Mouse (Mus musculus) T-helper 1 cell (primary cell): Measurements from ENCODE around the gene Rtn4rl1.
"Not testable (repeated sequence)": the region's sequence is repeated elsewhere in the genome, so short reads cannot be mapped to it uniquely, and the experiment has no call there.

Experiments used
- in situ Hi-C: fragments of 300-600 bp; cut with MboI, MseI; formaldehyde crosslinking; loops from one replicate; pipeline ENCODE4 v1.15.1; 2025; ENCODE audit warnings: high pct_unique_total_duplicates

Rtn4rl1 gene

DNA sequence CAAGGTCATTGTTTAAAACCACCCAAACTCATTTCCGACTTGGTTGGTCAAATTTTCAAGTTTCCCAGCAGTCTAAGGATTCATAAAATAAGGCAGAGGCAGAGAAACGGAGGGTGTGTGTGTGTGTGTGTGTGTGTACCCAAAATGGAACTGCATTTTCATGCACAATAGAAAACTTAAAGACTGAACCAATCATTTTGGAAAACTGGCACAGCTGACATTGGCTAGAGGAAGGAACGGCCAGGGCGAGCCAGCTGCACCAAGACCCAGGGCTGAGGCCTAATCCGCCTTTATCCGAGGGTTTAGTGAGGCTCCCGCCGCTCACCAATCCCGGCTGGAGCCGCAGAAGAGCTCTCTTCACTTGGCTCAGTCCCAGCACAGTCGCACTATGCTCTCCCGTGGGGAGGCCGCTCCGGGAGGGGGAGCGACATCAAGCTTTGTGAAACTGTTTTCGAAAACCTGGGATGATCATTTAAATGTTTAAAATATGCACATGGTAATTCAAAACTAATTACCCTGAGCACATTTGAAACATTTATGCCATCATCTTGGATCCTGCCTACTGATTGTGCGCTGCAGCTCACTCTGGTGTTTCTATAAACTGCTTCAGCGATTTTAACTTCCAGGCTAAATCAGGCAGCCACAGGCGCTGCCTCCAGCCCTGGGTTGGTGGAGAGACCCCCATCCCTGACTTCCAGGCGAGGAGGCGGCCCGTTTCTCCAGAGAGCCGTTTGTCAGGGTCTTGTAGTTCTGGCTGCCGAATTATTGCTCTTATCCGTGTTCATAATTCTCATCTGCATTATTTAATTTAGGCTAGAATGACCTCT is 98.0 kb downstream of the Rtn4rl1 start:
- in situ Hi-C loops: no loop called here

DNA sequence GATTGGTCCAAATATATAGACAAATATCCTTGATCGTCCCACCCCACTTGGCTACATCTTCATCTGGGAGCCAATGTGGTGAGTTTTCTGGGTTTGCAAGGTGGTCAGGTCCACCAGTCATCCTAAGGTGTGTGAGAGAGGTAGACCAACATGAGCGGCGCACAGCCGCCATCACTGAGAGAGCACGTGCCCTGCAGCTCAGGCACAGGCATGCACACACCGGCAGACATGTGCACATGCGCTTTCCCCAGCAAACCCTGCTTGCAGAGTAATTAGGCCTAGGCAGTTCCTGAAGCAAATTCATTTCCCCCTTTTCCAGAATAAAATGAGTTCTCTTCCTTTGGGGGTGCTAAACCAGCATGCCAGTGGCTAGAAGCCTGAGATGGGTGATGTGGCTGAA is 98.7 kb downstream of the Rtn4rl1 start:
- in situ Hi-C loops: no loop called here

DNA sequence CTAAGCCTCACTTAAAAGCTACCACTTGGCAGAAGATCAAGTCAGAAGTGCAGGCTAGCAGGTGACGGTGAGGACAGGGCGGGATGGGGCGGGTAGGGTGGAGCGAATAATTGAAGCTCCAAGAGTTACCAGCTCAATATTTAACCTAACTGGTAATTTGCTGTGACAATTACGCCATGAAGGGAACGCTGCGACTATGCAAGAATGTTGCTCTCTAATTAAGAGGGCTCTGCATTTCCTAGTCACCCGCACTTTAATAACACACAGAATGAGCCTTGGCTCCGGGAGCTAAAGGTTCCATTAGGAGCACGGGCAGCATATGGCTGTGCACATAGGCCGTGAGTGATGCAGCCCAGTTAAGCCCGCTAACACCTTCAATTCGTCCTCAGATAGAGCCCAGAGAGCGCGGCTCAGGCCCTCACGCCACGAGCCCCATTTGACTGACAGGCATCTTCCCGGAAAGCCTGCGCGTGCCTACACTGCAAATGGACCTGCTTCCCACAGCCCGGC is 100.3 kb downstream of the Rtn4rl1 start:
- in situ Hi-C loops: no loop called here

DNA sequence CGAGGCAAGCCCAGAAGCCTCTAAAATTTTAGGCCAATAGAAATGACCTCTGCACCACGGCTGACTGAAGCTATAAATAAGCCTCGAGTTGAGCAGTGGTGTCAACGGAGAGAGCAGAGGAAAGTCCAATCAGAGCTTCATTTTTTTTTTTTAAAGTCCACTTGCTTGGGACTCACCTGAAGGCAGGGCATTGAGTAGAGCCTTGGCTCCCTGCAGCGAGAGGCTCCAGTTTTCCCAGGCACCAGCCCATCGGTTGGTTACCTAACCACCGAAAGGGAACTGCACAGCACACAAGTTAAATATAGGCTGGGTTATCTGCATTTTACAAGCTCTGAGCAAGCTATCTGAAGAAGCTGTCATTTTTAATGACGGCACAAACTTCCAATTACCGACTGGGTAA is 101.3 kb downstream of the Rtn4rl1 start:
- in situ Hi-C loops: no loop called here

DNA sequence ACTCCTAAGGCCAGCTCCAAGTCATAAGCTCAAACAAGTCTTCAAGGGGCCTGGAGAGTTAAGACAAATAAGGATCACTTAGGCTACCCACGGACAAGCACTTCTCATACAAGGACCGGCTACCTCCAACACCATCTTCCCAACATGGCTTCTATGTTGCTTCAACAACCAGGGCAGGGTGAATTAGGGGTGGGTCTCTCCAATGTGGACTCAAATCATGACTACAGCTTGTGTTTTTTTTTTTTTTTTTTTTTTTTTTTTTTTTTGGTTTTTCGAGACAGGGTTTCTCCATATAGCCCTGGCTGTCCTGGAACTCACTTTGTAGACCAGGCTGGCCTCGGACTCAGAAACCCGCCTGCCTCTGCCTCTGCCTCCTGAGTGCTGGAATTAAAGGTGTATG is 102.0 kb downstream of the Rtn4rl1 start:
- in situ Hi-C loops: not testable (repeated sequence)

DNA sequence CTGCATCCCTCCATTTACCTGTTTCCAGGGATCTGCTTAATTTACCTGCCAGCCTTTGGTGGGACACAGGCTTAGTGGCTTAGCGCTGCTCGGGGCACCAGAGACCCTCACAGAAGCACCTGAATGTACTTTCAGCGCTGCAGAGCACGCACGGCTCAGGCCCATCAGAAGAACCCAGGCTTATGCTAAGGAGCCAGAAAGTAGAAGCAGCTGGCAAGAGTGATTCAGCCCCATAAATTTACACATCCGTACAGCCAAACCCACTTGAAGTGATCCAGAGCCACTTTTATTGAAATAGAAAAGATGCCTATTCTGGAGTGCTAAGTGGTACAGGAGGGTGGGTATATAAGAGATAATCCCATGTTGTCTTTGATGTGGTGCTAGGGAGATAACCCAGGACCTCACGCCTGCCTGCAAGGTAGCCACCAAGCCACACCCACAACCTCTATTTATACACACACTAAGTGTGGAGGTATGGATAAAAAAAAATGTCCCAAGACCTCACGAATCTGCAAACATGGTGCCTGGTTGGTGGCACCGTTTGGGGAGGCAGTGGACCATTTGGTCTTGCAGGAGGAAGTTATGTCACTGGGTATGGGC is 102.9 kb downstream of the Rtn4rl1 start:
- in situ Hi-C loops: no loop called here

DNA sequence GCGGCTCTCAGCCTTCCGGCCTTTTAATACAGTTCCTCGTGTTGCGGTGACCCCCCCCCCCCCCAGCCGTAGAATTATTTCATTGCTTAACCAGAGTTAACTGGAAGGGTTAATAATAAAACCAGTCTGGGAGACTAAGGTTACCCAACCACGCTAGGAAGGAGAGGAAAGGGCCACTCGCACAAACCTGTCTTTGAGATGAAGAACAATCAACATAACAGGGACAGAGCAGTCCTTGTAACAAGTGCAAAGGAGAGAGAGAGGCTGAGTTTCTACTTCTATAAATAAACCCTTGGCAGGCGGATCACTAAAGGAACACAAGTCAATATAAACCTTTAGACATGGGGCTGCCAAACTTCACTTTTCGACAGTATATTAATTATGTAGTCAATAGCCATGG is 104.0 kb downstream of the Rtn4rl1 start:
- in situ Hi-C loops: no loop called here

DNA sequence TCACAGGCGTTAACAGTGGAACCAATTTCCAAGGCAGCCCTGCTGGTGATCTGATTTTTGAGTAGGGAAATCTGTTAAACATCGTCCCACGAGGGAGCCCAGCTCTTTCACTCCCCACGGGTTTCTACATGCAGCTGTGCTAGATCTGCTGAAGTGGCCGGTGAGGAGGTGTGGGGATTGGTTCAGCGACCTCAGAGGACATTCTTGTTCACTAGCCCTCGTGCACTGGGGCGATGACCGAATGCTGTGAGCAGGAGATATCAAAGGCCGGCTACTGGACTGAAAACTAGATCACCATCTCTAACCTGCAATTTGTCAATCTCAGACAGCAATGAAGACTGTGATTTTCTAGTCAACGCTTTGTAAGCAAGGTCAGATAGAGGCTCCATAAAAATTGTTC is 104.9 kb downstream of the Rtn4rl1 start:
- in situ Hi-C loops: no loop called here

DNA sequence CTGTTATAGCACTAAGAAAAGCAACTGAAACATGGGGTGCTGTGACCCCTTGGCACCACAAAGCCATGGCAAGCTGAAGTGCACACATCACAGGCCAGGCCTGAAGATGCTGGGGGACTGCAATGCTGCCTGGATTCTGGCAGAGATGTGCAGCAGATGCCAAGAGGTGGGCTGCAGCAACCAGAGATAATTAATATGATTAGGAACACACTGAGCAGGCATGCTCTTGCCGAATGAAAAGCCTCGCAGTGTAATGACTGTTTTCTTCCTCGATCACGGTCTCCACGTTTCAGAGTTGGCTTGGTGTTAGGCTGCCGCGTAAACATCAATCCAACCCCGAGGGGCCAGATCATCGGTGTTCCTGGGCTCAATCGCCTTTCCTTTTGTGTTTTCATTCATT is 106.2 kb downstream of the Rtn4rl1 start:
- in situ Hi-C loops: no loop called here

DNA sequence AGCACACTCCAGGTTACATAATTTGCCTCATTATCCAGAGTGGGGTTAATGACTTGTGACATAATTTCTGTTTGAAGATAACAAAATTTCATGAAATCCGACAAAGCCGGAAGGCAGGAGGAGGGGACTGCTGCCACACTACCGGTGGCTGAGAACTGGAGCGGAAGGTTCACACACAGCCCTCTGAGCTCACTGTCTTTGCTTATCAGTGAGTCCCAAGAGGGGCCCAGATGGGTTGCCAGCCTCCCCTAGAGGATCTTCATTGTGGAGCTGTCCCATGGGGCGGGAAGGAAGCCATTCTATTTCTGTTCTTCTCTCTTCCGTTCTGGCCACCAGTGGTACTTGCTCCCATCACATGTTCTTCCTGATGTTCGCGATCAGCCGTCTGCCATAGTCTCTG is 107.4 kb downstream of the Rtn4rl1 start:
- in situ Hi-C loops: no loop called here

DNA sequence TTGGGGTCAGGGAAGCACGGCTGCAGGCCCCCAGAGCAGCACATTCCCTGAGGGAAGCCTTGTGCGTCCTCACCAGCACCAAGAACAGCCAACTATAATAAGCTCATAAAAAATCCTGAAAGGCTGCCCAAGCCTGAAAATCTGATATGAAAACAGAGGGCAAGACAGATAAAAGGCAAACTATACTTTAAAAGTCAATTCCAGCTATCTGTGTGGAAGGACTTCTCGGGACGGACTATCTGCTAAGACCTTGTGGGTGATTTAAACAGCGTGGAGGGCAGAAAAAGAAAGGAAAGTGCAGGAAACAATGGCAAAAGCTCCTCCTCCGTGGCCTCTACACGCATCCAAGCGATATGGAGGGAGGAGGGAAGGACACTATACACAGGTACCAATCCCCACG is 111.2 kb downstream of the Rtn4rl1 start:
- in situ Hi-C loops: no loop called here

DNA sequence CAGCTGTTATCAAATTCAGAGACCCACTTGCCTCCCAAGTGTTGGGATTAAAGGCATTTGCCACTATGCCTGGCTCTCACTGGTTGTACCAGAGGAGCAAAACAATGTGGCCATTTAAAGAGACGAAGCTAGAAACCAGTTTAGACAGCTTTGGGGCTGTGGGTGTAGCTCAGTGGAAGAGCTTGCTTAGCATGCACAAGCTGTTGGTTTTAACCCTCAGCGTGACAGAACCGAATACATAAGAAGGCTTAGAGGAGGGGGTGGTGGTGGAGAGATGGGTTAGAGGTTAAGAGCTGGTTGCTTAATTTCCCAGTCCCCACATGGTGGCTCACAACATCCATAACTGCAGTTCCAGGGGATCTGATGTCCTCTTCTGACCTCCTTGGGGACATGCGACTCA is 115.1 kb downstream of the Rtn4rl1 start:
- in situ Hi-C loops: no loop called here

DNA sequence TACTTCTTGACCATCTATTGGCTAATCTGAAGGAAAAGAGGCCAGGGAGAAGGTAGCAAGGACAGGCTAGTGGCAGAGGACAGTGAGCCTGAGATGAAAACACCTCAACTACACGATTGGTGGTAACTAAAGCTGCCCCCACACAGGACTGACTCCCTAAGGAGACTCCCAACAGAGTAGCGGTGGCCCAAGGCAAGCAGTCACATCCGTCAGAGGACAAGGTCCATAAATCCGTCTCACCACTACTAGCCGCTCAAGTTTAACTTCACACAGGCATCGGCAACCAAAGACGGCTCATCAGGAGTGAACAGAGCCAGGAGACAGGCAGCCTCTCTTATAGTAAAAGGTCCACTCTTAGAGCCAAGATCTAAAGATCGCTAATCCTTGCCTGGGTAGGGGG is 117.2 kb downstream of the Rtn4rl1 start:
- in situ Hi-C loops: no loop called here

DNA sequence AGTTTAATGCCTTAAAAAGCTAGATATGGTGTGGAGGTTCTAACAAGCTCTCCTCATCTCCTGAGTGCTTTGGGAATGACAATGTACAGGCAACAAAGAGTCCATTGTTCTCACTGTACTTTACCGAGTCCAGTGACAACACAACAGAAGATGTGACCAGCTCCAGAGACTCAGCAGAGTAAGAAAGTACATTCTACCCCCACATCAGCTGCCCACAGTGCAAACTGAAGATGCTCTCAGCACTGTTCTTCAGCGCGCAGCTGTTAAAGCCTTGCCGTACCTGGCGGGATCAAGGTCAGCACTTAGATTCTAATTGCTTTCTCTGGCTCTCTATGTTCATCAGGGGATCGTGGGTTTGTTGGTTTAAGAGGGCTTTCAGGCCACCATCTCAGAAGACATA is 118.2 kb downstream of the Rtn4rl1 start:
- in situ Hi-C loops: no loop called here

DNA sequence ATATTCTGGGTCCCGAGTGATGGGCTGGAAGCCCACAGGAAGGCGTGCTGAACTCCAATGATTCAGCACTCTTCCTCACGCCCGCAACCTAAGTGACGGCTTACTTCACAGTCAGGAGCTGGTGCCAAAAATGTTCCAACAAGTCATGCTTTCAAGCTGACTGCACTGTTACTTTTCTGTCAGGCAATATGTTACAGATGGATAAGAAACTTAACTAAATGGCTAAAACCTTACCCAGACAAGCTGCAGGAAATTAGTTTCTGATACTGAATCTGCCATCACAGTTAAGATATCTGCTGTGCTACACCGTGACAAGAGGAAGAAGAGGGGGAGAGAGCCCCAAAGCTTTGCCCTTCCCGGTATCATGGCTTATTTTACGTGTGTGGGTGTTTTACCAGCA is 120.3 kb downstream of the Rtn4rl1 start:
- in situ Hi-C loops: no loop called here
